Mouse (Mus musculus): Measurements from ENCODE around the gene Kcnk18.

DNA sequence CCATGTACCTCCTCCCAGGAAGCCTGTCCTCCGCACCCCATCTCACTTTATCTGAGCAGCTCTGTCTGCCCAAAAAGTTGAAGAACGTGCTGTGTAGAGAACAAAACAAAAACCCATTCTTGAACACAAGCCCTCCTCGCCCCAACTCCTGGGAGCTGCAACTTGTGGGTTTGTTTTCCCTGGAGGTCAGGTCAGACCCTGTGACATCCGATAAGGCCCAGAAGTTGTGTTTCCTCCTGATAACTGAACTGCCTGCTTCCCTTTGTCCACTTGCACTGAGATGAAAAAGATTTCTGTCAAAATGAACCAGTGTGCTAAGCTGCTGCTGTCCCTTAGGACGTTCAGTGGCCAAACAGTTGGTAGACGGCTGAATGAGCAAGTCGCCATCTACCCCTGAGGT lies 42.6 kb downstream of the Kcnk18 start:
- no peak for TF ChIP-seq POU5F1 (IDR thresholded peaks at IDR 0.05; ENCODE audit: borderline replicate concordance, low read length)
- no peak for TF ChIP-seq CTCF (conservative IDR thresholded peaks at IDR 0.05; ENCODE audit: low read length)

All from E14TG2a.4 (cell line).